Mouse (Mus musculus): ENCODE results near the gene Tanc2. TPM values are rescaled to one million over a fixed set of nuclear protein-coding genes. Genes with fewer than 3 reads are reported as not detected.
A peak's percentile ranks its signal among the peaks of the same experiment; 100 is the strongest.

Tanc2 gene
- total and polyA plus RNA-seq, 2 experiments from 2014 or later: 37.3 to 136 TPM

DNA sequence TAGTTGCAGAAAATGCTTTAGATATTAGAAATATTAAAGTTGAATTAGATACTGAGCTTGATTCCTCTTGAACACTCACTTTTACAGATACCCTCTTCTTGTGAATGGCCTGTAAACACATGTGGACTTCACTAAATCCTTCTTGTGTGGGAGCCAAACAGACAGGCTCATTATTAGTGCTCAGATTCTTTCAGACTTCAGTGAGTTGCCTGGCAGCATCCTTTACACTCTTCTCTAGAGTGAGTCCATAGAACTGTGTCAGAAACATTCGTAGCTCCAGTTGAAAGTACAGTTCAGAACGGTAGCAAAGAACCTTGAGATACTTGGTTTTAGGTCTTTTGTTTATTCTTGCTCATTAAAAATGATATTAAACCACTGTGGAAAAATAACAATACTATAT is 169.6 kb downstream of the Tanc2 start:
- no peak for ATAC-seq (ENCODE audit: low FRiP score)
- Histone ChIP-seq H3K4me2 (ENCODE audit: low read depth, low read length, poor library complexity, severe bottlenecking) (no peak overlapping the region), H3K27ac (ENCODE audit: low read depth, low read length) (no peak overlapping the region; the same call in 1 of the 2 replicates), H3K4me3 (ENCODE audit: low read depth, low read length) (no peak overlapping the region), H3K36me3 (ENCODE audit: insufficient read depth, low read length) (no peaks in the 10 kb centered on the region), H3K9me3 (ENCODE audit: low read length) (no peaks in the 10 kb centered on the region), H3K4me1 (ENCODE audit: insufficient read depth, low read length) (peaks cover 3% of the 10 kb centered on the region; the same call in 1 of the 2 replicates), H3K27me3 (ENCODE audit: insufficient read depth, low read length) (no peaks in the 10 kb centered on the region), H3K9ac (replicated peaks; ENCODE audit: low read length, poor library complexity, severe bottlenecking) (no peak overlapping the region)
- TF ChIP-seq CTCF (IDR thresholded peaks at IDR 0.05): no peak
- DNase-seq (ENCODE audit: low spot score): peak; percentile 71
- WGBS: 13% methylated on average over 2 of the region's 2 CpGs

DNA sequence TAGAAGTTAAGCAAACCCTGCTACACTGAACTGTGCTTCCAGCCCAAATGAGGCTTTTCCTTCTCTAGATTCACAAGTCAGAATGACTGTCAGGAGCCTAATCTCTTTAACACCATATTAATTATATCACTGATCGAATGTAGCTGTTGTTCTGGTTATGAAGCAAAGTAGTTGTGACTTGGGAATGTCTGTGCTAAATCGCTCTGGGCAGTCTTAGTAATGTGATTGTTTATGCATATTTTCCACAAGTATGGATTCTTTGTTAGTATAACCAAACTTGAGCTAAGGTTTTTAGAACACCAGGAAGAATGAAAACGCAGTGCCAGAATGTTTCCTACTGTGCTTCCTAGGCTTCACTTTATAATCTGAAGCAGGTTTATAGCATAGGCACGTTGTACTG is 170.6 kb downstream of the Tanc2 start:
- H3K27ac ChIP-seq (ENCODE audit: low read depth, low read length): peak overlapping the region; percentile 19; the same call in 1 of the 2 replicates
- no peaks in the 10 kb centered on the region for H3K9me3 ChIP-seq (ENCODE audit: low read length)
- 18% methylated on average over 4 of the region's 4 CpGs for WGBS
- H3K4me2 ChIP-seq (ENCODE audit: low read depth, low read length, poor library complexity, severe bottlenecking): no peak overlapping the region
- TF ChIP-seq CTCF (IDR thresholded peaks at IDR 0.05): no peak
- H3K9ac ChIP-seq (replicated peaks; ENCODE audit: low read length, poor library complexity, severe bottlenecking): 0 out of 2 replicates have a peak overlapping the region, but pooled peaks have one; percentile 19
- peaks cover 3% of the 10 kb centered on the region; the same call in 1 of the 2 replicates for H3K4me1 ChIP-seq (ENCODE audit: insufficient read depth, low read length)
- H3K4me3 ChIP-seq (ENCODE audit: low read depth, low read length): no peak overlapping the region
- DNase-seq (ENCODE audit: low spot score) (no peak), ATAC-seq (ENCODE audit: low FRiP score) (no peak)
- no peaks in the 10 kb centered on the region for H3K36me3 ChIP-seq (ENCODE audit: insufficient read depth, low read length)
- H3K27me3 ChIP-seq (ENCODE audit: insufficient read depth, low read length): no peaks in the 10 kb centered on the region

DNA sequence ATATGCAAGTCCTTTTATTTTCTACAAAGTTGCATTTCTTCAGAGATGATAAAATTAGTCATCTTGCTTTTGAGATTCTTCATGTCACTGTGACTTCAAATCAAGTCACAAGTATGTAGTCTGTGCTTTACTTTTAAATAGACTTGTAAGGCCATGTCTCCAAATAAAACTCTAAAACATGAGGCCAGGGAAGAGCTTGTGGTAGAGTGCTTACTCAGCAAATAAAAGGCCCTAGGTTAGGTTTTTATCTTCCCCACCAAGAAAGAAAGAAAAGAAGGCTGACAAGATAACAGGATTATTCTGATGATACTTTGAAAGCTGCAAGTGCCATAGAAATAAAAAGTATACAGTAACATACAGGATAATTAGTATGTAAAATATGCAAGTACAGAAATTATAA is 188.0 kb downstream of the Tanc2 start:
- no peaks in the 10 kb centered on the region for H3K9me3 ChIP-seq (ENCODE audit: low read length)
- no peaks in the 10 kb centered on the region for H3K4me1 ChIP-seq (ENCODE audit: insufficient read depth, low read length)
- H3K4me3 ChIP-seq (ENCODE audit: low read depth, low read length): no peak overlapping the region
- H3K4me2 ChIP-seq (ENCODE audit: low read depth, low read length, poor library complexity, severe bottlenecking): no peak overlapping the region
- no peak overlapping the region for H3K9ac ChIP-seq (replicated peaks; ENCODE audit: low read length, poor library complexity, severe bottlenecking)
- no peak for TF ChIP-seq CTCF (IDR thresholded peaks at IDR 0.05)
- ATAC-seq (ENCODE audit: low FRiP score): no peak
- no peak overlapping the region for H3K27ac ChIP-seq (ENCODE audit: low read depth, low read length)
- H3K36me3 ChIP-seq (ENCODE audit: insufficient read depth, low read length): 0 out of 2 replicates have a peak, but pooled peaks cover 3% of the 10 kb centered on the region
- no peak for DNase-seq (ENCODE audit: low spot score)
- H3K27me3 ChIP-seq (ENCODE audit: insufficient read depth, low read length): no peaks in the 10 kb centered on the region

DNA sequence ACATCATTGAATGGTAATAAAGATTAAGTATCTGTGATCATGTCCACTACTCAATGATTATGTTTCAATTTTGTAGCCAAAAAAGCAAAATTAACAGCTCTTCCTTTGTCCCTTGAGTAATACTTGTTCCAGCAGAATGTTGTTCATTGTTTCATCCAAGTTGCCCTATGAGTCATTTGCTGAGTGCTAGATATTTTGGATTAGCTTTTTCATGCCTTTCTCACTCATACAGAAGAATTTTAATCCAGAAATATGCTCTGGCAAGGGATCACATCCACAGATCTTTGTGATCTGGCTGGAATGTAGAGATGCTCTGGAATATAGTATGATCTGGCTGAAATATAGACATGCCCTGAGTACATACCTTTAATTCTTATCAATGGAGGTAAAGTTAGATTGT is 202.7 kb downstream of the Tanc2 start:
- no peak for TF ChIP-seq CTCF (IDR thresholded peaks at IDR 0.05)

DNA sequence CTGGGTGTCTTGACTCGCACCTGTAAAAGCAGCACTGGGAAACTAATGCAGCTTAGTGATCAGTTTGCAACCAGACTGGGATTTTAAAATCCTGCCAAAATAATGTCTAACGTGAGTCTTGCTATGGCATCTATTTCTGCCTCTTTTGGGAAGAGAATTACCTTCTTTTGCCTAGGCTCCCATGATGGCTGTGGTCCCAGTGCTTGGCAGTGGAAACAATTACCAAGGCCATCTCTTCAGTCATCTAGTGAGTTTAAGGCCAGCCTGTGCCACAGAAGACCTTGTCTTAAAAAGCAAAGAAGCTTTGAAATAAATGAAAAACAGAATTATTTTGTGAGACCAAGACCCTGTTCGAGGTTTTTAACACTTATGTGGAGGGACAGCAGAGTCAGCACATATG is 213.9 kb downstream of the Tanc2 start:
- ATAC-seq (ENCODE audit: low FRiP score) (no peak), DNase-seq (ENCODE audit: low spot score) (no peak)
- H3K9ac ChIP-seq (replicated peaks; ENCODE audit: low read length, poor library complexity, severe bottlenecking): no peak overlapping the region
- no peaks in the 10 kb centered on the region for H3K9me3 ChIP-seq (ENCODE audit: low read length)
- H3K27ac ChIP-seq (ENCODE audit: low read depth, low read length): no peak overlapping the region
- no peak overlapping the region for H3K4me2 ChIP-seq (ENCODE audit: low read depth, low read length, poor library complexity, severe bottlenecking)
- WGBS: 79% methylated on average over 3 of the region's 3 CpGs
- no peak for TF ChIP-seq CTCF (IDR thresholded peaks at IDR 0.05)
- no peak overlapping the region for H3K4me3 ChIP-seq (ENCODE audit: low read depth, low read length)
- H3K36me3 ChIP-seq (ENCODE audit: insufficient read depth, low read length): no peaks in the 10 kb centered on the region
- no peaks in the 10 kb centered on the region for H3K27me3 ChIP-seq (ENCODE audit: insufficient read depth, low read length)
- no peaks in the 10 kb centered on the region for H3K4me1 ChIP-seq (ENCODE audit: insufficient read depth, low read length)

More for the DNA sequence above, 202.7 kb downstream of the Tanc2 start:
- H3K4me1 ChIP-seq (ENCODE audit: insufficient read depth, low read length): no peaks in the 10 kb centered on the region
- H3K9ac ChIP-seq (replicated peaks; ENCODE audit: low read length, poor library complexity, severe bottlenecking): no peak overlapping the region
- DNase-seq (ENCODE audit: low spot score) (no peak), ATAC-seq (ENCODE audit: low FRiP score) (no peak)
- no peaks in the 10 kb centered on the region for H3K9me3 ChIP-seq (ENCODE audit: low read length)
- no peak overlapping the region for H3K4me3 ChIP-seq (ENCODE audit: low read depth, low read length)
- no peak overlapping the region for H3K4me2 ChIP-seq (ENCODE audit: low read depth, low read length, poor library complexity, severe bottlenecking)
- no peaks in the 10 kb centered on the region for H3K36me3 ChIP-seq (ENCODE audit: insufficient read depth, low read length)
- no peak overlapping the region for H3K27ac ChIP-seq (ENCODE audit: low read depth, low read length)
- no peaks in the 10 kb centered on the region for H3K27me3 ChIP-seq (ENCODE audit: insufficient read depth, low read length)

DNA sequence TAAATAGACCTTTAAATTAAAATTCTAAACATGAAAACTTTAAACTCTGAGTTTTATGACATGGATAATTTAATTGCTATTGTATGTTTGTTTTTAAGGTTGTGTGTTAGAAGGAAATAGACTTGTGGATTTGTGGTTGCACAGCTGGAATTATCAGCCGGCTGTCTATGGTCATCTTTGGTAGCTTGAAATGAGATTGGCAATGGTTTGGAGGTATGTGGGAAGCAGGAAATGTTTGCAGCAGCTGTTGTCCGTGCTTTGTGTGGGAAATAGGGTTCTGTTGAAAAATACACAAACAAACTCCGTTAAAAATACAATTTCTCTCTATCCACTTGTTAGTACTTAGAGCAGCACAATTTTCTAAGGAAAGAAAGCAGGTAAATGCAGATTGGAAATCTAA is 215.0 kb downstream of the Tanc2 start:
- H3K27me3 ChIP-seq (ENCODE audit: insufficient read depth, low read length): no peaks in the 10 kb centered on the region
- 60% methylated on average over 3 of the region's 3 CpGs for WGBS
- H3K4me3 ChIP-seq (ENCODE audit: low read depth, low read length): no peak overlapping the region
- no peaks in the 10 kb centered on the region for H3K9me3 ChIP-seq (ENCODE audit: low read length)
- no peak for DNase-seq (ENCODE audit: low spot score)
- H3K4me2 ChIP-seq (ENCODE audit: low read depth, low read length, poor library complexity, severe bottlenecking): no peak overlapping the region
- no peak for ATAC-seq (ENCODE audit: low FRiP score)
- no peaks in the 10 kb centered on the region for H3K36me3 ChIP-seq (ENCODE audit: insufficient read depth, low read length)
- H3K4me1 ChIP-seq (ENCODE audit: insufficient read depth, low read length): no peaks in the 10 kb centered on the region
- H3K9ac ChIP-seq (replicated peaks; ENCODE audit: low read length, poor library complexity, severe bottlenecking): no peak overlapping the region
- H3K27ac ChIP-seq (ENCODE audit: low read depth, low read length): no peak overlapping the region
- no peak for TF ChIP-seq CTCF (IDR thresholded peaks at IDR 0.05)
